In genomic region chr12:113000294-113001132, GRCm38 (mm10) we compare ENCODE assay signal across 8 mouse cellular contexts. TPM values are rescaled to one million over a fixed set of nuclear protein-coding genes. Genes with fewer than 3 reads are reported as not detected.
DNase-seq lines count a peak whose midpoint lies in the region; ATAC-seq and TF ChIP-seq lines count a peak whose summit lies in the region.

TSS of gene Brf1 (minus strand) at chr12:113000704.

- TF ChIP-seq POLR2A in bone marrow macrophage, adult 2 months (IDR thresholded peaks at IDR 0.05; ENCODE audit: borderline replicate concordance, low read depth, low read length) = no peak
- peak; percentile 64; the same call in 1 of the 2 replicates for TF ChIP-seq POLR2A in embryonic fibroblast, embryonic 13.5 days (IDR thresholded peaks at IDR 0.05; ENCODE audit: low read depth, low read length)

- no peaks in the 10 kb centered on the region for H3K27me3 ChIP-seq in kidney, embryonic 14.5 days (ENCODE audit: control insufficient read depth, insufficient read depth, low read length)
- no peaks in the 10 kb centered on the region for H3K27me3 ChIP-seq in limb, embryonic 15.5 days

- H3K9ac ChIP-seq in kidney, embryonic 14.5 days (ENCODE audit: low read depth, low read length) = peak within 1 kb of the TSS; percentile 96
- peak within 1 kb of the TSS; percentile 99 for H3K9ac ChIP-seq in limb, embryonic 15.5 days

- H3K4me3 ChIP-seq in bone marrow macrophage, adult 2 months (ENCODE audit: insufficient read depth, low read length) = peak within 1 kb of the TSS; percentile 88
- peak within 1 kb of the TSS; percentile 92 for H3K4me3 ChIP-seq in embryonic fibroblast, embryonic 13.5 days (ENCODE audit: insufficient read depth, low read length)
- H3K4me3 ChIP-seq in kidney, embryonic 14.5 days (ENCODE audit: low read length) = peak within 1 kb of the TSS; percentile 80
- H3K4me3 ChIP-seq in limb, embryonic 15.5 days = peak within 1 kb of the TSS; percentile 93

- peak within 1 kb of the TSS; percentile 97 for H3K27ac ChIP-seq in bone marrow macrophage, adult 2 months (ENCODE audit: insufficient read depth, low read depth, low read length)
- H3K27ac ChIP-seq in embryonic fibroblast, embryonic 13.5 days (ENCODE audit: insufficient read depth, low read length) = peak within 1 kb of the TSS; percentile 97
- H3K27ac ChIP-seq in kidney, embryonic 14.5 days (ENCODE audit: low read depth, low read length) = peak within 1 kb of the TSS; percentile 93
- peak within 1 kb of the TSS; percentile 96 for H3K27ac ChIP-seq in limb, embryonic 15.5 days

- no peaks in the 10 kb centered on the region for H3K9me3 ChIP-seq in kidney, embryonic 14.5 days (ENCODE audit: control insufficient read depth, low read length)
- no peaks in the 10 kb centered on the region for H3K9me3 ChIP-seq in limb, embryonic 15.5 days

- no peak for TF ChIP-seq CTCF in bone marrow macrophage, adult 2 months (IDR thresholded peaks at IDR 0.05; ENCODE audit: low read depth, low read length)
- no peak for TF ChIP-seq CTCF in embryonic fibroblast, embryonic 13.5 days (IDR thresholded peaks at IDR 0.05; ENCODE audit: borderline replicate concordance, insufficient read depth, low read length)

- whole genome bisulfite sequencing in kidney, embryonic 14.5 days = under 1% methylated on average over 93 of the region's 96 CpGs
- under 1% methylated on average over 95 of the region's 96 CpGs for WGBS in limb, embryonic 15.5 days

- peak within 1 kb of the TSS; percentile 63 for H3K4me2 ChIP-seq in kidney, embryonic 14.5 days (replicated peaks; ENCODE audit: low read depth, low read length)
- peak within 1 kb of the TSS; percentile 80 for H3K4me2 ChIP-seq in limb, embryonic 15.5 days

- peaks cover 14% of the 10 kb centered on the region for H3K4me1 ChIP-seq in bone marrow macrophage, adult 2 months (ENCODE audit: control insufficient read depth, insufficient read depth, low read length)
- 0 out of 2 replicates have a peak, but pooled peaks cover 6% of the 10 kb centered on the region for H3K4me1 ChIP-seq in embryonic fibroblast, embryonic 13.5 days (ENCODE audit: control insufficient read depth, insufficient read depth, low read length)
- peaks cover 15% of the 10 kb centered on the region for H3K4me1 ChIP-seq in kidney, embryonic 14.5 days (ENCODE audit: control insufficient read depth, insufficient read depth, low read length)
- H3K4me1 ChIP-seq in limb, embryonic 15.5 days = peaks cover 21% of the 10 kb centered on the region

- ATAC-seq in kidney, embryonic 14.5 days (ENCODE audit: low FRiP score, low TSS enrichment) = peak; percentile 96
- peak; percentile 99 for ATAC-seq in limb, embryonic 15.5 days (ENCODE audit: insufficient number of reproducible peaks, low FRiP score, low TSS enrichment, low read depth)

- peak; percentile 97 for DNase-seq in A20 (ENCODE audit: low read depth, low spot score)
- DNase-seq in heart, adult 9 months (ENCODE audit: low spot score in 2 of 2) = peak; percentile 96 to 98
- peak; percentile 91 to 96 for DNase-seq in monocyte, adult 2 months (ENCODE audit: low read depth in 1 of 2, low spot score in 2 of 2)
- DNase-seq in spleen, postnatal 36 days (ENCODE audit: low spot score in 2 of 2) = peak; percentile 97

- peaks cover 3% of the 10 kb centered on the region; the same call in 1 of the 2 replicates for H3K36me3 ChIP-seq in kidney, embryonic 14.5 days (ENCODE audit: control insufficient read depth, insufficient read depth, low read length)
- H3K36me3 ChIP-seq in limb, embryonic 15.5 days = 0 out of 2 replicates have a peak, but pooled peaks cover 10% of the 10 kb centered on the region

RNA-seq across cellular contexts. Expression of gene Brf1, which starts in this region (rescaled TPM):
- 42.1 and 49.9 TPM in 2 replicates for polyA plus RNA-seq in bone marrow macrophage, adult 2 months (2012; ENCODE audit: insufficient read depth, insufficient read length, missing spikeins)
- polyA plus RNA-seq in embryonic fibroblast, embryonic 13.5 days (2011; ENCODE audit: insufficient read length, low read depth, missing spikeins) = 25.3 and 37.2 TPM in 2 replicates
- polyA plus RNA-seq in kidney, embryonic 14.5 days (2014; fragmentation: Nextera tagmentation; extraction: Ambion mirVana) = 38.2 and 75.6 TPM in 2 replicates
- 57.1 and 61.7 TPM in 2 replicates for polyA plus RNA-seq in limb, embryonic 15.5 days (2015; fragmentation: Nextera tagmentation; extraction: Ambion mirVana)

Comparison
In these comparisons a context has a peak if more than half of its experiments do, and no peak if none do; other contexts are left out.
1. Peak in every context shown above with its lines: DNase-seq, ATAC-seq, H3K4me3 ChIP-seq and H3K27ac ChIP-seq.